Mouse (Mus musculus) c-Kit-negative CD71-positive TER-119-positive erythroid progenitor cells, embryonic 14.5 days (primary cell): ENCODE data around the gene Cxcr2.
"Not testable (repeated sequence)": the region's sequence is repeated elsewhere in the genome, so short reads cannot be mapped to it uniquely, and the experiment has no call there.

Experiments
- DNase-seq: peaks from one replicate; pipeline ENCODE4 v3.0.0-alpha.2; 2013; ENCODE audit warnings: low read depth, low spot score

The Cxcr2 gene

DNA sequence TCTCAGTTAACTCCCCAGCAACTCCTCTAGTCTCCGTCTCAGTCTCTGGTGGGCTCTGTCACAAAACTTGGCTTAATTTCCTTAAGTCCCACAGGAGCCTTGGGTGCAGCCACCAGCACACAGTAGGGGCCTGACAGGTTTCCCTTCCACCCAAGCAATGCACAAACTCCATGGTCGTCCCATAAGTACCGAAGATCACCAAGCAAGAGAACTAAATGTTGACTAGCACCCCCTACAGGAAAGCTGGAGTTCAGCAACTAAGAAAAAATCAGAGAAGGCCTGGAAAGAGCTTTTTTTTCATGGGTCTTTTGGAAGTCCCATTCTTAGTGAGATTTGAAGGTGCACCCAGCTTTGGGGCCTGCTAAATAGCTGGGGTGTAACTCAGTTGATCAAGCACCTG is 14.4 kb upstream of the Cxcr2 start:
- no peak for DNase-seq

- DNase-seq, result no peak
Measured at GRCm38 (mm10) chr1:74141781-74142180, 12.0 kb upstream of the Cxcr2 start.

DNA sequence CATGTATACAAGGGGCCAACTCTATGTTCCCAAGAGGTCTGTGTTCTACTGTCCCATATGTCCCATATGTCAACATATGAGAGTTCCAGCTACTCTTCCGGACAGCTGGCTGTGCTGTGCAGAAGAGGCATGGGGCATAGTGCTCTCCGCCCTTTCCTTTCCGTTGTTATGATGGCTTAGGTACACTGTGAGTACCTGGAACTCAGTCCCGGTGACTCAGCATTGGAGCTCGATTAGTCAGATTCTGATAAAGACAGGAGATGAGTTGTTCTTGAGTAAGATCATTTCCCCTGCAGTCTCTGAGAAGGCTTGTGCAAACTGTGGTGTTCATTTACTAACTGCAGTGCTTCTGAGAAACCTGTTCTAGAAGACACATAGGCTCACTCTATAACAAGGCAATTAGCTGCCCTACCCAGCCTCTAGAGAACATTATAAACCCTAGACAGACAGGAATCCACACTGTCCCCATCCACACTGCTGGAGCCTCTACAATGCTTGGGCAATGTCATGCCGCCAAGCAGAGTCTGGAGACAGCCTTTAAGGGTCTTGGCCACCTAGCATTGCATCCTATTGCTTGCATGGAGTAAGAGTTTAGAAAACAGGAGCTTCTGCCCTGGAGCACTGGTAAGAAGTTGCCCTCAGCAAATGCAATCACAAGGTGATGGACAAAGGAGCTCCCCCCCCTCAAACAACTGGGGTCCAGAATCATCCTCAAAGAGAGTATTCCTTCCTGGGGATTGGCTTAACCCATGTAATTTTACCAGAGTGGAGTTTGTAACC is 4.5 kb upstream of the Cxcr2 start:
- no peak for DNase-seq

DNA sequence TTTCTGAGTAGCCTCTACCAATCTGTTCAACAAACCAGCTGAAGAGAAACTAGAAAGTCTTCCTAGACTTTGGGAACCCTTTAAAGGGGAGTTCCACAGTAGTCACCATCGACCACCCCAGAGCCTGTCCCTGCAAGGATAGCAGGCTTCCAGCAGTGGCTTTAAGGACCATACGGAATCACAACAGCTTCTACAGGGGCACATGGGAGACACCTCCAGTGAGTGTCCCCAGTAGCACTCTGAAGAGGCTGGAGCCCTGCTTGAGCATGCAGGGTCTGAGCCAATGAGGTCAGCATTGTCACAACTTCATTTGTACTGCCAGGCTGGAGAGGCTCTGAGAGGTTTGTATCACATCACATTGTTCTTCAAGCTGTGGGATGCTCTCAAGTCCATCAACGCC is 3.7 kb upstream of the Cxcr2 start:
- no peak for DNase-seq

GRCm38 (mm10) chr1:74151091-74151490 is 2.7 kb upstream of the Cxcr2 start:
- DNase-seq, result no peak

DNA sequence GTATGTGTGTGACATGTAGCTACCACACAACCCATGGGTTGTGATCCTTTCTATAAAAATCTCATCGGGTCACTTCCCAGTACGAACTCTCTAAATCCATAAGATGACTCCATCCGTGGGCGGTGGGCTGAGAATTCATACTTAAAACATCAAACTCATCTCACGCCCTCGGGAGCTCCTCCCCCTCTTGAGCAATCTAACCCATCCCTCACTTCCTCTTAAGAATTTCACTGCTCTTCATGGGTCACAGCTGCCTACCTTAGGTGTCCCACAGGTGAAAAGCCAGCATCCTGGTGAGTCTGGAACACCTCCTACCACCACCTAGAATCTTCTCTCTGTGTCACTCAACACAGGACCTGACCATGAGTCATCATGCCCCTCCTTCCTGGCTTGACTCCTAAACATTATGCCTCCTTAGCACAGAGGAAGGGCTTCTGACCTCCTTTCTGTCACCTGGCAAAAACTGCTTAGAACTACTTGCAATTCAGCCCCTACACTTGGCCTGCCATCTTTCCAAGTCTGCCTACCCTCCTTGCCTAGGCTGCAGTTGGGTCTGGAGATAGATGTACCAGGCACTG is 1.7 kb downstream of the Cxcr2 start:
- DNase-seq, result no peak

DNA sequence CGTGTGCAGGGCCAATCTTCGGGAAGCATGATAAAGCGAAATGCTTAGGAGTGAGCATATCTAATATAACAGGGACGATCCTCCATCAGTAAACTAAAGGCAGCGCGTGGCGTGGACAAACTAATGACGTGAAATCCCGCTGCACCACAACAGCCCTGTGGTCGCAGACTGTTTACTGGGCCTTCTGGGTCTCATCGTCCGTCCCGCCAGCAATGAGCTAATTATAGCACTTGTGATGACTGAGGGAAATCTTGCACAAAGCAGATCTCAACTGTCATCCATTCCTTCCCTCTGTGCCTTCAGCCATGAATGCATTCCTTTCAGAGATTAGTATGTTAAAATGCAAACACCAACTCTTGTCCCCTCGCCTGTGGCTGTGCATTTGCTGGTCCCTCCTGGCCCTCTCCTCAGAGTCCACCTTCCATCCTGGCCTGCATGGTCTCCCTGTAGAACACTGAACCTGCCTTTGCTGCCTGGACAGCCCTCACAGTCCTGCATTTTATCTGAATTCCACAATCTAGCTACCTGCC is 2.7 kb downstream of the Cxcr2 start:
- DNase-seq, result no peak

- DNase-seq, result not testable (repeated sequence)
Measured at GRCm38 (mm10) chr1:74159613-74160012, 5.8 kb downstream of the Cxcr2 start.

GRCm38 (mm10) chr1:74160036-74160435 is 6.2 kb downstream of the Cxcr2 start:
- no peak for DNase-seq

- no peak for DNase-seq
Measured at GRCm38 (mm10) chr1:74167136-74167535, 13.3 kb downstream of the Cxcr2 start.

GRCm38 (mm10) chr1:74169721-74170120 is 15.9 kb downstream of the Cxcr2 start:
- no peak for DNase-seq

- DNase-seq, result no peak
Measured at GRCm38 (mm10) chr1:74172722-74173121, 18.9 kb downstream of the Cxcr2 start.

DNA sequence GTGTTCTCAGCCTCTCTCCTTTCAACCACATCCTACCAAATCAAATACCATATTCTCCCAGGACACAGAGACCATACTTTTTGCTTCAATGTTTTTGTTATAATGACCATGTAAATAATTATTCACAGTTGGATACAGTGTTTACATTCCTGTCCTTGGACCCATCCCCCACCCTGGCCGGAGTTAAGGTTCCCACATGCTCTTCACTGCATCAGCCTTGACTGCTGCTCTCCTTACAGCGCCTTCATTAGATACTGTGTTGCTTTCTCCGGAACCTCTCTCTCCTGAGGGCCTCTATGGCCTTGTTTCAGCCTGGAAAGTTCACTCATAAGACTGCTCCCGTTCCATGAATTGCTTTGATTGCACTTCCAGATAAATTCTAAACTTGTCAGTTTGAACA is 21.9 kb downstream of the Cxcr2 start:
- DNase-seq, result no peak

DNA sequence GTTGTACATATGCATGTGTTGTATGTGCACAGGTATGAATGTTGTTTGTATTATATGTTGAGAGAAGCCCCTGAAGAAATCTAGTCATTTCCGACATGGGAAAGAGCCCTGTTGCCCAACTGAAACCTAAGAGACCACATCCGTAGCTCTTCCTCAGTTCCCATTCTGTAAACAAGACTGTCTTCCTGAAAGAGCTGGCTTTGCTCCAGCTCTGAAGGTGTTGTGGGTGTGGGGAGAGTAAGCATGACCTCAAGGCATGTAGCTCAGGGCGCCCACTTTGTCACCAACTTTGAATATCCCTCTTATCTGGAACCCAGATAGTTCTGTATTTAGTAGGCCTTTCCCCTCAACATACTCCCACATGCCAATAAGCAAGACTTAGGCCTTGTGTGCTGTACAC is 24.8 kb downstream of the Cxcr2 start:
- no peak for DNase-seq

DNA sequence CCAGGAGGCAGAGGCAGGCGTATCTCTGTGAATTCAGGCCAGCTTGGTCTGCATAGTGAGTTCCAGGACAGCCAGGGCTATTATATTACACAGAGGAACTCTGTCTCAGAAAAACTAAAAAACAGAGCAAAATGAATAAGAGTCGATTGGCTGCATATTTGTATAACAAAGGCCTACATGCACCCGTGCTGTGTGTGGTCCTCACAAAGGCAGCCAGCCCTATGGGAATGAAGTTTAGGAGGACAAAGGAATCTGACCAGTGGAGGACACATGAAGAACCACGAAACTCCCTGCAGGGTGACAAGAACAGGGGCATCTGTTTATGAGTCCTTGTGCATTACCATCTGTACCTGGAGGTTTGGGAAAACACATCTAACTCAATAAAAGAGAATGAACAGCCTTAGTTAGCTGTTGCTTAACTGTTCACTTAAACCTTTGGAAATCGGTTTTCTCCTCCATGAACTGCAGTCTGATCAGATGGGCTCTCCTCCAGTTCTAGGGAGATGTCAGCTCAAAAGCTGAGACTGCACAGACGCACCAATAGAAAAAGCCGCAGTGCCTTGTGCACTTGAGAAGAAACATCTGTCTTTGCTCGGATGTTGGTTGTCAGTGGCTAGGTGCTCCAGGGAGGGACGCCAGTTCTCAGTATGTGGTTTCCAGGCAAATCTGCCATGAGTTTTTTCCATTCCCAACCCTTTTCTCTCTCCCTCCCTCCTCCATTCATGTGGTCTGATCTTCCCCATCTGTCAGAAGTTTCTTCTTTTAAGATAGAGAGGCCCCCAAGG is 26.0 kb downstream of the Cxcr2 start:
- DNase-seq, result no peak

GRCm38 (mm10) chr1:74181462-74181861 is 27.7 kb downstream of the Cxcr2 start:
- DNase-seq, result no peak

DNA sequence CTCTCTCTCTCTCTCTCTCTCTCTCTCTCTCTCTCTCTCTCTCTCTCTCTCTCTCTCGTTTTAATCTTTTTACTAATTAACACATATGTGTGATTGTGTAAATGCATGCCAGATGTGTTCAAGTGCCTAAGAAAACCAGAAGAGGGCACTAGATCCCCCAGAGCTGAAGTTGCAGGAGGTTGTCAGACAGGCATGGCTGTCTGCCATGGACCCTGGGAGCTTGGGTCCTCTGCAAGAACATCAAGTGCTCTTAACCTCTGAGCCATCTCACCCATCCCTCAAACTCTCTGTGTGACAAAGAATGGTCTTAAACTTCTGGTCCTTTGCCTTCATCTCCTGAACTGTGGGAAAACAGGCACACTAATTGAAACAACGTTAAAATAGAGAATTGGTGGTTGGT is 29.2 kb downstream of the Cxcr2 start:
- no peak for DNase-seq

DNA sequence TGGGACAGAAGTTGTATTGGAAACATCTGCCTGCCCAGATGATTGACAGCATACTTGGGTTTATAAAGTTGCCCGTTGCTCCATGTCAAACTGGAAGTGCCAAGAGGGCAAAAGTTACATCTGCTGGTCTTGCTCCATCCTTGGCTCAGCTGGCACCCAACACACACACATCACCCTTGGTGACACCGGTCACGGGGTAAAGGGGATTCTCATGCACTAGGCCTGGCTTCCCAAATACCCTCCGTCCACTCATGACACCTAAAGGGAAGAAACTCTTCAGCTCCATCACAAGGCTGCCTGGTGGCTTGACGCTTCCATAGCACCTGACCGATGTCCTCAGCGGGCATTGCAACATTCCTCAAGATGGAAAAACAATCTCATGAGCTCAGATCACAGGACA is 36.7 kb downstream of the Cxcr2 start:
- no peak for DNase-seq

DNA sequence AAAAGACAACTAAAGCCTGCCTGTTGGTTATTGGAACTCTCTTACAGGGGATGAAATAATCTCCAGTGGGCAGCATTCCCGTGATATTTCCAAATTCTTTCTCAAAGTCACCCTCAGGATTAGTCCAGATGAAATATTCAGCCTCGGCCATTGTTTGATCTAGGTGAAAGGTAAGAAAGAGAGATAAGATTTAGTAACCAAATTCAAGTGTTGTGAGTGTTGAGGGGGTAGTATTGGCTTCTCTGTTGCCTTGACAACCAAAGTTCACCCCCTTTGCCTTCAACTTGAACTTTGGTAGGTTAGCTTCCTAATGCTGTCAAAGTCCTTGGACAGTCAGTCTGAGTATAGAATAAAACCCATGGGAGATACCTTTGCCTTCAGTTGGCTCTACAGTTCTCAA is 38.9 kb downstream of the Cxcr2 start:
- DNase-seq, result no peak

- no peak for DNase-seq
Measured at GRCm38 (mm10) chr1:74194445-74194844, 40.7 kb downstream of the Cxcr2 start, which contains the start of gene Cxcr1. Gene Cxcr1 (minus strand): TSS chr1:74194631.

DNA sequence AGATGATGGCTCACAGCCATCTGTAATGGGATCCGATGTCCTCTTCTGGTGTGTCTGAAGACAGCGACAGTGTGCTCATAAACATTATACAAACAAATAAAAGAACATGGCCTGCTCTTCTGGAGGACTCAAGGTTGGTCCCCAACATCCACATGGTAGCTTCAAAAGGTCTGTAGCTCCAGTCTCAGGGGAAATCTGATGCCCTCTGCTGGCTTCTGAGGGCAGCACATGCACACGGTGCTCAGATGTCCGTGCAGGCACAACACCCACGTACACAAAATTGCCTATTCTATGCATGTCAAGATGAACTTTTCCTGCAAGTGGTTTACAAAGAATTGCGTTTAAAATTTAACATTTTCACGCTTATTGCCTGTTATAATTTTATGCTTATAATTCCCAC is 42.2 kb downstream of the Cxcr2 start:
- no peak for DNase-seq

GRCm38 (mm10) chr1:74196621-74197419 is 43.0 kb downstream of the Cxcr2 start:
- no peak for DNase-seq
